In genomic region chr4:154331271-154331670, GRCm38 (mm10) we compare ENCODE assay signal across 12 mouse cellular contexts. TPM values are rescaled to one million over a fixed set of nuclear protein-coding genes. Genes with fewer than 3 reads are reported as not detected.
A peak's percentile ranks its signal among the peaks of the same experiment; 100 is the strongest.
DNase-seq lines count a peak whose midpoint lies in the region; ATAC-seq lines count a peak whose summit lies in the region.
"Had no signal": no experiment of that assay in that cellular context is flagged by ENCODE, and none has a peak within 500 bp of the region (broad histone marks: within the 10 kb centered on the region; RNA-seq: fewer than 3 reads in every experiment).

No protein-coding gene starts in this region.

- H3K4me2 ChIP-seq in hindbrain, embryonic 16.5 days (ENCODE audit: low read length): no peak overlapping the region
- H3K4me2 ChIP-seq in midbrain, embryonic 13.5 days (replicated peaks): no peak overlapping the region
- H3K4me2 ChIP-seq in neural tube, embryonic 13.5 days: peak overlapping the region; percentile 13; the same call in 1 of the 2 replicates

- no peaks in the 10 kb centered on the region for H3K36me3 ChIP-seq in hindbrain, embryonic 10.5 days
- H3K36me3 ChIP-seq in hindbrain, embryonic 16.5 days (ENCODE audit: control insufficient read depth, insufficient read depth, low read length): no peaks in the 10 kb centered on the region
- no peaks in the 10 kb centered on the region for H3K36me3 ChIP-seq in midbrain, embryonic 10.5 days
- no peaks in the 10 kb centered on the region for H3K36me3 ChIP-seq in midbrain, embryonic 13.5 days
- no peaks in the 10 kb centered on the region for H3K36me3 ChIP-seq in neural tube, embryonic 13.5 days

- ATAC-seq in hindbrain, embryonic 16.5 days: no peak
- no peak for ATAC-seq in midbrain, embryonic 13.5 days
- ATAC-seq in neural tube, embryonic 13.5 days (ENCODE audit: low read depth): peak; percentile 17
- ATAC-seq: activated CD4-positive, CD25-positive, alpha-beta regulatory T cell, adult 4 months had no signal

- peaks cover 78% of the 10 kb centered on the region for H3K27me3 ChIP-seq in hindbrain, embryonic 10.5 days (ENCODE audit: insufficient read depth, poor library complexity, severe bottlenecking)
- H3K27me3 ChIP-seq in hindbrain, embryonic 16.5 days (replicated peaks; ENCODE audit: control insufficient read depth, insufficient read depth, low read length): peaks cover 6% of the 10 kb centered on the region; the same call in 1 of the 2 replicates
- peaks cover 86% of the 10 kb centered on the region for H3K27me3 ChIP-seq in midbrain, embryonic 10.5 days (ENCODE audit: low read depth, poor library complexity, severe bottlenecking)
- H3K27me3 ChIP-seq in midbrain, embryonic 13.5 days: peaks cover 30% of the 10 kb centered on the region; the same call in 1 of the 2 replicates
- peaks cover 55% of the 10 kb centered on the region for H3K27me3 ChIP-seq in neural tube, embryonic 13.5 days

- H3K4me1 ChIP-seq in hindbrain, embryonic 10.5 days (replicated peaks): peaks cover 72% of the 10 kb centered on the region
- peaks cover 11% of the 10 kb centered on the region for H3K4me1 ChIP-seq in hindbrain, embryonic 16.5 days (ENCODE audit: control insufficient read depth, insufficient read depth, low read depth, low read length)
- peaks cover 57% of the 10 kb centered on the region for H3K4me1 ChIP-seq in midbrain, embryonic 10.5 days
- peaks cover 34% of the 10 kb centered on the region for H3K4me1 ChIP-seq in midbrain, embryonic 13.5 days (replicated peaks)
- H3K4me1 ChIP-seq in neural tube, embryonic 13.5 days (replicated peaks): peaks cover 75% of the 10 kb centered on the region
- H3K4me1 ChIP-seq: megakaryocyte, embryonic 14.5 days had no signal

- no peaks in the 10 kb centered on the region for H3K9me3 ChIP-seq in hindbrain, embryonic 10.5 days
- no peaks in the 10 kb centered on the region for H3K9me3 ChIP-seq in hindbrain, embryonic 16.5 days (ENCODE audit: control insufficient read depth, low read length)
- no peaks in the 10 kb centered on the region for H3K9me3 ChIP-seq in midbrain, embryonic 10.5 days (replicated peaks)
- H3K9me3 ChIP-seq in midbrain, embryonic 13.5 days: no peaks in the 10 kb centered on the region
- H3K9me3 ChIP-seq in neural tube, embryonic 13.5 days: no peaks in the 10 kb centered on the region
- H3K9me3 ChIP-seq: megakaryocyte, embryonic 14.5 days had no signal

- no peak overlapping the region for H3K4me3 ChIP-seq in hindbrain, embryonic 10.5 days
- no peak overlapping the region for H3K4me3 ChIP-seq in hindbrain, embryonic 16.5 days (ENCODE audit: low read length)
- H3K4me3 ChIP-seq in midbrain, embryonic 10.5 days: no peak overlapping the region
- no peak overlapping the region for H3K4me3 ChIP-seq in midbrain, embryonic 13.5 days (replicated peaks)
- no peak overlapping the region for H3K4me3 ChIP-seq in neural tube, embryonic 13.5 days
- H3K4me3 ChIP-seq: megakaryocyte, embryonic 14.5 days had no signal

- DNase-seq in embryo, embryonic 10 days (ENCODE audit: low spot score): peak; percentile 52
- no peak for DNase-seq in embryo, embryonic 10.5 days (ENCODE audit: low spot score)
- no peak for DNase-seq in hindbrain, embryonic 10.5 days (ENCODE audit: low spot score)
- no peak for DNase-seq in midbrain, embryonic 10.5 days (ENCODE audit: low spot score)
- DNase-seq in natural killer cell, adult 2 months (ENCODE audit: low spot score in 2 of 2): no peak
- DNase-seq: heart, adult 18-20 months had no signal

- peak overlapping the region; percentile 75 for H3K27ac ChIP-seq in hindbrain, embryonic 10.5 days
- no peak overlapping the region for H3K27ac ChIP-seq in hindbrain, embryonic 16.5 days (ENCODE audit: low read depth, low read length)
- peak overlapping the region; percentile 38 for H3K27ac ChIP-seq in midbrain, embryonic 10.5 days (replicated peaks)
- H3K27ac ChIP-seq in midbrain, embryonic 13.5 days: no peak overlapping the region
- peak overlapping the region; percentile 61 for H3K27ac ChIP-seq in neural tube, embryonic 13.5 days (replicated peaks)

- no peak overlapping the region; the same call in 1 of the 2 replicates for H3K9ac ChIP-seq in hindbrain, embryonic 16.5 days (ENCODE audit: low read depth, low read length)
- H3K9ac ChIP-seq in midbrain, embryonic 13.5 days (replicated peaks): no peak overlapping the region; the same call in 1 of the 2 replicates
- peak overlapping the region; percentile 41 for H3K9ac ChIP-seq in neural tube, embryonic 13.5 days

- 38% methylated on average over 12 of the region's 12 CpGs for WGBS in hindbrain, embryonic 10.5 days
- 30% methylated on average over 12 of the region's 12 CpGs for WGBS in hindbrain, embryonic 16.5 days
- 58% methylated on average over 12 of the region's 12 CpGs for WGBS in midbrain, embryonic 10.5 days
- WGBS in midbrain, embryonic 13.5 days: 39% methylated on average over 12 of the region's 12 CpGs
- whole genome bisulfite sequencing in neural tube, embryonic 13.5 days: 4% methylated on average over 12 of the region's 12 CpGs

RNA-seq across cellular contexts. Expression of gene B230104I21Rik, which starts 4.7 kb away (rescaled TPM):
- polyA plus RNA-seq in hindbrain, embryonic 10.5 days (2016; fragmentation: Nextera tagmentation; extraction: Ambion mirVana): not detected in 2 replicates
- not detected in 2 replicates for polyA plus RNA-seq in hindbrain, embryonic 16.5 days (2015; fragmentation: Nextera tagmentation; extraction: Ambion mirVana)
- polyA plus RNA-seq in midbrain, embryonic 10.5 days (2016; fragmentation: Nextera tagmentation; extraction: Ambion mirVana): 0.16 TPM in 1 of 2 replicates, not detected in the other
- 0.24 TPM in 1 of 2 replicates, not detected in the other for polyA plus RNA-seq in midbrain, embryonic 13.5 days (2015; fragmentation: Nextera tagmentation; extraction: Ambion mirVana)
- polyA plus RNA-seq in neural tube, embryonic 13.5 days (2015; fragmentation: Nextera tagmentation; extraction: Ambion mirVana): not detected in 2 replicates
- polyA plus RNA-seq: activated CD4-positive, CD25-positive, alpha-beta regulatory T cell, adult 4 months; limb, embryonic 14.5 days had no signal

RNA-seq across cellular contexts. Expression of gene Arhgef16, which starts 29.8 kb away (rescaled TPM):
- polyA plus RNA-seq in hindbrain, embryonic 10.5 days (2016; fragmentation: Nextera tagmentation; extraction: Ambion mirVana): 4.6 and 7.5 TPM in 2 replicates
- 1.8 and 2.6 TPM in 2 replicates for polyA plus RNA-seq in hindbrain, embryonic 16.5 days (2015; fragmentation: Nextera tagmentation; extraction: Ambion mirVana)
- polyA plus RNA-seq in midbrain, embryonic 10.5 days (2016; fragmentation: Nextera tagmentation; extraction: Ambion mirVana): 1.4 and 1.6 TPM in 2 replicates
- 0.18 and 0.32 TPM in 2 replicates for polyA plus RNA-seq in midbrain, embryonic 13.5 days (2015; fragmentation: Nextera tagmentation; extraction: Ambion mirVana)
- polyA plus RNA-seq in neural tube, embryonic 13.5 days (2015; fragmentation: Nextera tagmentation; extraction: Ambion mirVana): 1.1 and 1.2 TPM in 2 replicates

Comparison
In these comparisons a context has a peak if more than half of its experiments do, and no peak if none do; other contexts are left out.
1. H3K27ac ChIP-seq: peak in hindbrain, embryonic 10.5 days (single experiment), midbrain, embryonic 10.5 days (single experiment) and neural tube, embryonic 13.5 days (single experiment); none in hindbrain, embryonic 16.5 days (single experiment) and midbrain, embryonic 13.5 days (single experiment).